Mouse (Mus musculus): ENCODE measurements around the gene Mroh2a.

- TF ChIP-seq CTCF (IDR thresholded peaks at IDR 0.05; ENCODE audit: extremely low read depth, insufficient read depth, insufficient read length, insufficient replicate concordance): no peak
- no peak for TF ChIP-seq POLR2A (IDR thresholded peaks at IDR 0.05; ENCODE audit: low read depth, low read length)
Measured at GRCm38 (mm10) chr1:88235894-88236415, 9.2 kb downstream of the Mroh2a start.
